Mouse (Mus musculus): ENCODE measurements around the gene Aco2. TPM values are rescaled to one million over a fixed set of nuclear protein-coding genes. Genes with fewer than 3 reads are reported as not detected.

The Aco2 gene
- polyA plus RNA-seq, 1 experiment from 2014 or later = 165 TPM

DNA sequence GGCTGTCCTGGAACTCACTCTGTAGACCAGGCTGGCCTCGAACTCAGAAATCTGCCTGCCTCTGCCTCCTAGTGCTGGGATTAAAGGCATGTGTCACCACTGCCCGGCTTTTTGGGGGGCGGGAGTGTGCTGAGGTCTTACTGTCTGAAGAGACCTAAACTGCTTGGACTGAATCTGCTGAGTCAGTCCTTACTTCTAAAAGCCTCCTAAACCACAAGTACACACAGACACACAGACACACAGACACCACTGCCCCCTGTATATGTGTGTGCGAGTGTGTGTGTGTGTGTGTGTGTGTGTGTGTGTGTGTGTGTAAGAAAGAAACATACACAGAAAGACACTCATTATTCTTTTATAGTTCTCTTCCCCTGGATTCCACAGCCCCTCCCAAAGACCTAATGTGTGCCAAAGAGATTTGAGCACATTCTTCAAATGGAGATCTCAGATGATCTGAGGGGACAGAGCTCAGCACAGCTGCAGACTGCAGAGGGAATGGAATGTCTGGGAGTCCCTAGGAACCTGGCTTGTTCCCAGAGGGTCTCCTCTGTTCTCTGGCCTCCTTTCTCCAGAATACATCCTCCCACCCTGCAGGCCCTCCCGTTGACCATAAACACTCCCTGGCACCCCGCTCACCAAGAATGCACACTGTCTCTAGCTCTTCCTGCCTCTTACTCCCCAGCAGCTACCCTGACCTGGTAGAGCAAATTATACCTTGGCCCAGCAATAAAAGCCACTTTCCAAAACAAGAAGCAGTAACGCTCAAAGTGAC, 63.9 kb downstream of the Aco2 start:
- 57% methylated on average over 7 of the region's 7 CpGs for WGBS
- Histone ChIP-seq H3K27ac (ENCODE audit: low read depth, low read length) (no peak overlapping the region), H3K9me3 (ENCODE audit: control insufficient read depth, low read length) (no peaks in the 10 kb centered on the region)

GRCm38 (mm10) chr15:81936679-81937078, 64.6 kb downstream of the Aco2 start, which contains the start of gene Csdc2:
Csdc2 (plus strand) TSS chr15:81936759.
- WGBS = under 1% methylated on average over 12 of the region's 12 CpGs

More for the DNA sequence above, 63.9 kb downstream of the Aco2 start:
- no peaks in the 10 kb centered on the region for H3K36me3 ChIP-seq (ENCODE audit: control insufficient read depth, insufficient read depth, low read length)
- H3K27me3 ChIP-seq (ENCODE audit: control insufficient read depth, insufficient read depth, low read length) = no peaks in the 10 kb centered on the region
- peak overlapping the region; percentile 56 for H3K9ac ChIP-seq (ENCODE audit: low read length)
- H3K4me2 ChIP-seq = peak overlapping the region; percentile 48
- DNase-seq (ENCODE audit: low spot score, missing footprints) (no peak), ATAC-seq (ENCODE audit: low FRiP score) (no peak; the same call in 1 of the 2 replicates)
- peaks cover 9% of the 10 kb centered on the region; the same call in 1 of the 2 replicates for H3K4me1 ChIP-seq (ENCODE audit: control insufficient read depth, insufficient read depth, low read length)
- H3K4me3 ChIP-seq (ENCODE audit: low read depth, low read length) = peak overlapping the region; percentile 41; the same call in 1 of the 2 replicates

GRCm38 (mm10) chr15:81937098-81937972, 65.2 kb downstream of the Aco2 start:
- H3K9me3 ChIP-seq (ENCODE audit: control insufficient read depth, low read length) = no peaks in the 10 kb centered on the region
- H3K4me3 ChIP-seq (ENCODE audit: low read depth, low read length) = peak overlapping the region; percentile 41
- H3K4me2 ChIP-seq = peak overlapping the region; percentile 48
- WGBS = 8% methylated on average over 19 of the region's 19 CpGs
- H3K9ac ChIP-seq (ENCODE audit: low read length) = peak overlapping the region; percentile 56
- DNase-seq (ENCODE audit: low spot score, missing footprints) = peak; percentile 94
- no peak overlapping the region for H3K27ac ChIP-seq (ENCODE audit: low read depth, low read length)
- no peaks in the 10 kb centered on the region for H3K36me3 ChIP-seq (ENCODE audit: control insufficient read depth, insufficient read depth, low read length)
- ATAC-seq (ENCODE audit: low FRiP score) = peak; percentile 35
- H3K27me3 ChIP-seq (ENCODE audit: control insufficient read depth, insufficient read depth, low read length) = no peaks in the 10 kb centered on the region
- peaks cover 10% of the 10 kb centered on the region for H3K4me1 ChIP-seq (ENCODE audit: control insufficient read depth, insufficient read depth, low read length)

More at GRCm38 (mm10) chr15:81936679-81937078, 64.6 kb downstream of the Aco2 start, which contains the start of gene Csdc2:
- Histone ChIP-seq H3K36me3 (ENCODE audit: control insufficient read depth, insufficient read depth, low read length) (no peaks in the 10 kb centered on the region), H3K27me3 (ENCODE audit: control insufficient read depth, insufficient read depth, low read length) (no peaks in the 10 kb centered on the region), H3K9me3 (ENCODE audit: control insufficient read depth, low read length) (no peaks in the 10 kb centered on the region), H3K27ac (ENCODE audit: low read depth, low read length) (no peak within 1 kb of the TSS), H3K4me1 (ENCODE audit: control insufficient read depth, insufficient read depth, low read length) (peaks cover 9% of the 10 kb centered on the region; the same call in 1 of the 2 replicates), H3K4me3 (ENCODE audit: low read depth, low read length) (peak within 1 kb of the TSS; percentile 41), H3K9ac (ENCODE audit: low read length) (peak within 1 kb of the TSS; percentile 56), H3K4me2 (peak within 1 kb of the TSS; percentile 48)
- ATAC-seq (ENCODE audit: low FRiP score) (peak; percentile 75), DNase-seq (ENCODE audit: low spot score, missing footprints) (no peak)

DNA sequence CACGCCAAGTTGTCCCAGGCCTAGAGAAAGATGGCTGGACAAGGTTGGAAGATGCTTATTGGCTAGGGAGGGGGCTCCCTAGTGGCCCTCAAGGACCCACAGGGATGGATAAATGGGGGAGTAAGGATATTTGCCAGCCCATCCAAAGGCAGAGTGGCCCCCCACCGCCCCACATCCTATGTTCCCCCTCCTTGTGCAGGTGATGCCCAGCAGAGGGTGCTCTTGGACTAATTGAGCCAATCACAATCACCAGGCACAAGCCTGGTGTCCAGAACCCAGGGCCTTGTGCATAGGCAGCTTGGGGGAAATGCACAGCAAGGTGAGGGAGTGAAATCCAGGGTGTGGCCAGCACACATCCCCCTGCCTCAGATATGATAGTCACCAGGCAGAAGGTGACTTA, 66.1 kb downstream of the Aco2 start:
- Histone ChIP-seq H3K36me3 (ENCODE audit: control insufficient read depth, insufficient read depth, low read length) (no peaks in the 10 kb centered on the region), H3K4me1 (ENCODE audit: control insufficient read depth, insufficient read depth, low read length) (peaks cover 17% of the 10 kb centered on the region), H3K27me3 (ENCODE audit: control insufficient read depth, insufficient read depth, low read length) (no peaks in the 10 kb centered on the region), H3K9ac (ENCODE audit: low read length) (no peak overlapping the region), H3K9me3 (ENCODE audit: control insufficient read depth, low read length) (no peaks in the 10 kb centered on the region), H3K27ac (ENCODE audit: low read depth, low read length) (no peak overlapping the region), H3K4me2 (no peak overlapping the region), H3K4me3 (ENCODE audit: low read depth, low read length) (no peak overlapping the region)
- DNase-seq (ENCODE audit: low spot score, missing footprints) (no peak), ATAC-seq (ENCODE audit: low FRiP score) (peak; percentile 38; the same call in 1 of the 2 replicates)
- 35% methylated on average over 2 of the region's 2 CpGs for WGBS

GRCm38 (mm10) chr15:81939157-81939715, 67.1 kb downstream of the Aco2 start:
- ATAC-seq (ENCODE audit: low FRiP score) (no peak), DNase-seq (ENCODE audit: low spot score, missing footprints) (no peak)
- no peaks in the 10 kb centered on the region for H3K27me3 ChIP-seq (ENCODE audit: control insufficient read depth, insufficient read depth, low read length)
- H3K9ac ChIP-seq (ENCODE audit: low read length) = no peak overlapping the region
- no peak overlapping the region for H3K4me2 ChIP-seq
- peaks cover 21% of the 10 kb centered on the region for H3K4me1 ChIP-seq (ENCODE audit: control insufficient read depth, insufficient read depth, low read length)
- H3K36me3 ChIP-seq (ENCODE audit: control insufficient read depth, insufficient read depth, low read length) = no peaks in the 10 kb centered on the region
- no peak overlapping the region for H3K4me3 ChIP-seq (ENCODE audit: low read depth, low read length)
- no peak overlapping the region for H3K27ac ChIP-seq (ENCODE audit: low read depth, low read length)
- H3K9me3 ChIP-seq (ENCODE audit: control insufficient read depth, low read length) = no peaks in the 10 kb centered on the region
- WGBS = 91% methylated on average over 10 of the region's 10 CpGs

- Histone ChIP-seq H3K4me1 (ENCODE audit: control insufficient read depth, insufficient read depth, low read length) (peaks cover 21% of the 10 kb centered on the region), H3K36me3 (ENCODE audit: control insufficient read depth, insufficient read depth, low read length) (no peaks in the 10 kb centered on the region), H3K27ac (ENCODE audit: low read depth, low read length) (no peak overlapping the region), H3K4me2 (no peak overlapping the region), H3K4me3 (ENCODE audit: low read depth, low read length) (no peak overlapping the region), H3K9me3 (ENCODE audit: control insufficient read depth, low read length) (no peaks in the 10 kb centered on the region), H3K27me3 (ENCODE audit: control insufficient read depth, insufficient read depth, low read length) (no peaks in the 10 kb centered on the region), H3K9ac (ENCODE audit: low read length) (no peak overlapping the region)
- ATAC-seq (ENCODE audit: low FRiP score) = no peak
- no peak for DNase-seq (ENCODE audit: low spot score, missing footprints)
- 91% methylated on average over 4 of the region's 4 CpGs for WGBS
These were observed 67.7 kb downstream of the Aco2 start for GRCm38 (mm10) chr15:81939774-81940173.

GRCm38 (mm10) chr15:81940219-81940618, 68.1 kb downstream of the Aco2 start:
- WGBS = 92% methylated on average over 5 of the region's 5 CpGs
- H3K27me3 ChIP-seq (ENCODE audit: control insufficient read depth, insufficient read depth, low read length) = no peaks in the 10 kb centered on the region

DNA sequence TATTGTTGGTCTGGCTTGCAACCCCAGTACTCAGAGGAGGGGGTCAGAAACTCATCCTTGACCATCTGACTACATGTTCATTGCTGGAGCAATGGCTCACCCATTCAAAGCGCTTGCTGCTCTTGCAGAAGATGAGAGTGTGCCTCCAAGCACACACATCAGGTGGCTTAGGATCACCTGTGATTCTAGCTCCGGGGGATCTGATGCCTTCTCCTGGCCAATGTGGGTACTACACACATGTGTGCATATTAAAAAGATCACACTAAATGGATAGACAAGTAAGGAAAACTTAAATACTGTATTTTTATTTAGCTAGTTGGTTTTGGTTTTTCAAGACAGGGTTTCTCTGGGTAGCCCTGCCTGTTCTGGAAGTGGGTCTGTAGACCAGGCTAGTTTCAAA, 68.9 kb downstream of the Aco2 start:
- H3K4me1 ChIP-seq (ENCODE audit: control insufficient read depth, insufficient read depth, low read length) = peaks cover 21% of the 10 kb centered on the region
- H3K4me2 ChIP-seq = no peak overlapping the region
- no peak for DNase-seq (ENCODE audit: low spot score, missing footprints)
- H3K27me3 ChIP-seq (ENCODE audit: control insufficient read depth, insufficient read depth, low read length) = no peaks in the 10 kb centered on the region
- WGBS = 95% methylated on average over 2 of the region's 2 CpGs
- no peaks in the 10 kb centered on the region for H3K9me3 ChIP-seq (ENCODE audit: control insufficient read depth, low read length)
- no peak overlapping the region for H3K27ac ChIP-seq (ENCODE audit: low read depth, low read length)
- H3K4me3 ChIP-seq (ENCODE audit: low read depth, low read length) = no peak overlapping the region
- ATAC-seq (ENCODE audit: low FRiP score) = no peak
- H3K36me3 ChIP-seq (ENCODE audit: control insufficient read depth, insufficient read depth, low read length) = no peaks in the 10 kb centered on the region
- H3K9ac ChIP-seq (ENCODE audit: low read length) = no peak overlapping the region

More at GRCm38 (mm10) chr15:81940219-81940618, 68.1 kb downstream of the Aco2 start:
- Histone ChIP-seq H3K9ac (ENCODE audit: low read length) (no peak overlapping the region), H3K4me1 (ENCODE audit: control insufficient read depth, insufficient read depth, low read length) (peaks cover 21% of the 10 kb centered on the region), H3K4me2 (no peak overlapping the region), H3K9me3 (ENCODE audit: control insufficient read depth, low read length) (no peaks in the 10 kb centered on the region), H3K27ac (ENCODE audit: low read depth, low read length) (no peak overlapping the region), H3K4me3 (ENCODE audit: low read depth, low read length) (no peak overlapping the region), H3K36me3 (ENCODE audit: control insufficient read depth, insufficient read depth, low read length) (no peaks in the 10 kb centered on the region)
- no peak for DNase-seq (ENCODE audit: low spot score, missing footprints)
- no peak for ATAC-seq (ENCODE audit: low FRiP score)
